Mouse (Mus musculus): ENCODE results near the gene Nav2.

GRCm38 (mm10) chr7:49553236-49553981 is 644.9 kb downstream of the Nav2 start:
- TF ChIP-seq CTCF (IDR thresholded peaks at IDR 0.05; ENCODE audit: low read depth, low read length) = no peak
- TF ChIP-seq GATA1 (IDR thresholded peaks at IDR 0.05; ENCODE audit: borderline replicate concordance, low read length) = no peak
